Mouse (Mus musculus): ENCODE data around the gene Nol10.

Gene Nol10

DNA sequence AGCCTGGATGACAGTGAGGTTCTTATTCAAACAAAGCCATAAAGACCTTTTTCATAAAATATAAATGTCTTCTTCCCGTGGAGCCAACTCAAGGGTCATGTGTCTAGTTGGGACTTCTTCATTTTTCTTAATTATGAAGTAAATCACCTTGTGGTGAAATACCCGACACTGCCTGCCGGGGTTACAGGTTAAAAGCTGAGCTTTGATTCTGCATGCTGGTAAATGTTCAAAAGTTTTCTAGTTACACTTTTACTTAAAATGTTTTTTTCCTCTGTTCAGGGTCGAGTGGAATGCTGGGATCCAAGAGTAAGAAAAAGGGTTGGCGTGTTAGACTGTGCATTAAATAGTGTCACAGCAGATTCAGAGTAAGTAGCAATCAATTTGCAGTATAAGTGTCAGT lies 14.1 kb downstream of the Nol10 start:
- no peak for DNase-seq (ENCODE audit: low spot score)

DNA sequence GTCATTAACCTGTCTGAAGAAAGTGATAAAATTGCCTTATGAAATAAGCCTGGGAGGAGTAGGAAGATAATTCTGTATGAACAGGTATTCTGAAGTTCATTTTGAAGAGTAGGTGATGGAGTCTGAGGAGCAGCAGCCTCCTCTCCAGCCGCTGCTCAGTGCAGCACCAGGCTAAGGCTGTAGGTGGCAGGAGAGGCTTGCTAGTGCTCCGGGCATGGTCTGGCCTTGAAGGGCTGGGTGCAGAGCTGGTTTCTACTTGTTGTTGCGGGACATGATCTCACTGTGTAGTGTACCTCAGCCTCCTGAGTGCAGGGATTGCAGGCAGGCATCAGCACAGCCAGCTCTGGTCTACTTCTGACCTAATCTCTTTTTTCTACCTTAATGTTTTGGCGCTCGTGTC lies 18.7 kb downstream of the Nol10 start:
- DNase-seq (ENCODE audit: low spot score): peak; percentile 26

DNA sequence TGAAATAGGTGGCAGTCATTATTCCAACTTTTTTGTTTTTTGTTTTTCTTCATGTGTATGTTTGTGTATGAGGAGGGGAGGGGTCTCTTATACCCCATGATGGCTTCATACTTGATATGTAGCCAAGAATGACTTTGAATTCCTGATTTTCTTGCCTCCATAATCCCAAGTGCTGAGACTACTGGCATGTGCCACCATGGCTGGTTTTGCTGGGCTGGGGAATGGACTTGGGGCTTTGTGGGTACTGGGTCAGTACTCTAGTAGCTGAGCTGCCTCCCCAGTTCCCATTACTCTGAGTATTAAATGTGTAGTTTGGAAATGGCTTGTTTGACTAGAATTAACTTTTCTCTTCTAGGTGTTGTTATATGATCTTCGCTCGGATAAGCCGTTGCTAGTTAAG lies 20.9 kb downstream of the Nol10 start:
- DNase-seq (ENCODE audit: low spot score): no peak

DNA sequence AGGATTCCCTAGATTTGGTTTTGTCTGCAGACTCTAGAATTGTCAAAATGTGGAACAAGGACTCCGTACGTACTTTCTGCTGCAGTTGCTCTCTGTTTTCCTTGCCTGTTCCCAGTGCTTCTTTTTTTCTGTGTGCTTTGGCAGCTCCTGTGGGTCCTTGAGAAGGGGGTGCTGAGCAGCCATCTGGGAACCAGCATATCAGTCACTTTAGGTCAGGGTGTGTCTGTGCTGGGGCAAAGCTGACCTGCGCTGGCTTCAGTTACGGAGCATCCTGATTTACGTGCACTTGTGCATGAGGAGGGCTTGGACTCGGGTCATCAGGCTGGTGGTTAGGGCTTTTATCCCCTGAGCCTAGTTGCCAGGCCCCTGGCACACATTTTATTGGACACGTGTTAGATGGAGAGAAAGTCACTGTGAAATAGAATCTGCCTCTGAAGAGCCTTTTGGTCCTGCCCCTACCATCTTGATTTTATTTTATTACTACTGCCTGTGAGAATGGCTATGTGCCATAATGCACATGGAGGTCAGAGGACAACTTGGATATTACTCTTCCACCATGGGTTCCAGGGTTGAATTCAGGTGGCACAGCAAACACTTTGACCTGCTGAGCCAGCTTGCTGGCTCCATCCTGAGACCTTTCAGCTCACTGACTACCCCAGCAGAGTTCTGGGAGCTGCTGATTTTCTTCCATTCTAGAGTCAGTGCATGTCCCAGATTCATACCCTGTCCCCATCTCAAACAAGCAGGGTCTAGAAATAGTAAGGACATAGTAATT lies 21.5 kb downstream of the Nol10 start:
- DNase-seq (ENCODE audit: low spot score): peak; percentile 33

DNA sequence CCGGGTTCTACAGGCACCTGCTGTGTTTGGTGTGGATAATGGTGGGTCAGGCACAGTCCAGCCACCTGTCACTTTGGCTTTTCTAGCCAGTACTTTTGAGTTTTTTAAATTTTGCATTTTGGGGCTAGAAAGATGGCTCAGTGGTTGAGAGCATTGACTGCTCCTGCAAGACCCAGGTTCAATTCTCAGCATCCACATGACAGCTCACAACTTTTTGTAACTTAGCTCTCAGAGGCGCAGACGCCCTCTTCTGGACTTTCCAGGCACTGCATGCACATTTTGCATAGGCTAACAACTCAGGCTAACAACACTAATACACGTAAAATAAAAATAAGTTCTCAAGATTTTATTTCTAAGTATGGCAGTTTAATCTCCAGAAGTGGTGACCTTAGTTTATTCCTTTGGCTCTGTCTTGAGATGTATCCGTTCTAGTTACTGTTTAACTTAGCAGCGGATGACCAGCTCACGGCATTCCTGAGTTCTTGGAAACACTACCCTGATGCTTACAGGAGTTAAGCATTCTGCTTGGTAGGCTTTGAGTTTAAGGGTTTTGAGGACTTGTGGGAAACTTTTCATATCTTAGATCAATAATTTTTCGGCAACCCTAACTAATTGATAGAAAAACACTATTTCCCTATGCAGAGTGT lies 23.5 kb downstream of the Nol10 start:
- no peak for DNase-seq (ENCODE audit: low spot score)

DNA sequence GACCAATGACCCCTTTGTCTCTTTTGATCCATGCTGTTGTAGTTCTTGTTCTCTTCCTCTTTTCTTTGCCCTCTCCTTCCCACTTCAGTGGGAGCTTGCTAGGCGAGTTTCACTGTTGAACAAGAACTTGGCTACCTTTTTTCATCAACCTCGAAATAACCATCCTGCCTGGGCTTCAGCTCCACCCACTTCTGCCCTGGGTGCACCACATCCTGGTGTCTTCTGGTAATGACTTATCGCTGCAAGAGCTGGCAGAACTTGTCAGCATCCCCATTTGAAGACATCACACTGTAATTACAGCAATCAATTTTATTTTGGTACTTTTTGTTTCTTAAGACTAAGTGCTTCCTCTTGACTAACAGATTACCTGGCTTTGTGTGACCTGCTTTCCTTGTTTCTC lies 24.4 kb downstream of the Nol10 start:
- DNase-seq (ENCODE audit: low spot score): no peak

DNA sequence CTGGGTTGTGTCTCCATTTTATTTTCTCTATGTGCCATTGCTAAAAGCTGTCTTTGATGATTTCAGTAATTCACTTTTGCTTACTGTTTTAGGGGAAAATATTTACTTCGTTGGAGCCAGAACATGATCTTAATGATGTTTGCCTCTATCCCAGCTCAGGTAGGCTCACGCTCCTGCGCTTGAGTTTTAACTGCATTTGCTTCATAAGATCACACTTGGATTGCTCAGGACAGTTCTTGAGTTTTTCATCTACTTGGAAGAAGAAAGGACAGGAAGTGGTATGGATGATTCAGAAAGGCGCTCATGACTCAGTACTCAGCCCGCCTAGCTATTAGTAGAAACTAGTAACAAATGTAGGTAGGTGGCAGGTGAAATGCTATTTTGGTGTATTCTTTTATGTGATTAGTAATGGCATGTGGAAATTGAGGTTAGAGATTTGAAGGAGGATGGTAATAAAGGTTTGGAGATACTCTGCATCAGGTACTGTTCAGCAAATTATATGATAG lies 25.3 kb downstream of the Nol10 start:
- DNase-seq (ENCODE audit: low spot score): no peak

DNA sequence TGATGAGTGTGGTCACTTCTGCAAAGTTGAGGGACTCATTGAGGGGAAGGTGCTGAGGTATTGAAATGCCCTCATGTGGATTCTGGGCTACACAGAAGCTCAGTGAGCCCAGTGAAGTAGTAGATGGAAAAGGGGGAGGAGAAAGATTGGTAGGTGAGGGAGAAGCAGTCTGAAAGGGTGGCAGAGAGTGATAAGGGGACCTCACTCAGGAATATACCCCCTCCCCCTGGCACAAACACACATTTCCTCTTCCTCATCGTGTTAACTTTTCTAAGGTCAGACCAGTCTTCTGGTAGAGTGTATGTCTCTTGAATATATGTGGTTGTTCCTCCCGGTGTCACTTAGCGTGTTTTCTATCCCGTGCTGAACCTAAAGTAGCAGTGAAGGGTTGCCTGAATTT lies 27.0 kb downstream of the Nol10 start:
- DNase-seq (ENCODE audit: low spot score): no peak

DNA sequence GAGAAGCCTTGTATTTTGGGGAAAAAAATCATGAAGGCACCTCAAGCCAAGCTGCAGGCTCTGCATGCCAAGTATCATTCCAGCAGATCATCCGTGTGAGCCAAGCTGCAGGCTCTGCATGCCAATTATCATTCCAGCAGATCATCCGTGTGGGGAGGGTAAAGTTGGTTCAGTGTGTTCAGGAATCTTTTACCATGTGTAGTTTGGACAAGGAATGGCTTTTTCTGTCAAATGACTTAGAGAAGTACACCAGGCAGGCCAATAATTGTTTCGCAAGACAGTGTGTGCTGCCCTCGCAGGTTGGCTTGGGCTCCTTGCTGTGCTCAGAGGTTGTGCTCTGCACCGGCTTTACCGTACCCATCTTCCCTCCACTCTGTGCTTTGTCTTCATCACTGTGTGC lies 28.3 kb downstream of the Nol10 start:
- DNase-seq (ENCODE audit: low spot score): no peak

DNA sequence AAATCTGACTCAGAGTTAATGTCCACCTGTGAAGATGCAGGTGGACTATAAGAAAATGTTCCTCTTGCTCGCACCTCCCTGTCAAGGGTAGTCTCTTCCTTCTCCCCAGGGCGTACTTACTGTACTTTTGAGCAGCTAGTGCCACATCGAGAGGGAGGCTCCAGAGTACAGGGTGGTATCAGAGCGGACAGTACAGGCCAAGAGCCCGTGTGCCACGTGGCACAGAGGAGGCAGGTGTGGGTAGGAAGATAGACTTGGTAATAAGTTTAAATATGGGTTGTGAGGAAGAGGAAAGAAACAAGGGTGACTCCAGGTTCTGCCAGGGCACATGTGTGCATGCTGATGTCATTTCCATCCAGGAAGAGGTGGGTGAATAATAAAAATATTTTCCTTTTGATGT lies 32.7 kb downstream of the Nol10 start:
- DNase-seq (ENCODE audit: low spot score): no peak

DNA sequence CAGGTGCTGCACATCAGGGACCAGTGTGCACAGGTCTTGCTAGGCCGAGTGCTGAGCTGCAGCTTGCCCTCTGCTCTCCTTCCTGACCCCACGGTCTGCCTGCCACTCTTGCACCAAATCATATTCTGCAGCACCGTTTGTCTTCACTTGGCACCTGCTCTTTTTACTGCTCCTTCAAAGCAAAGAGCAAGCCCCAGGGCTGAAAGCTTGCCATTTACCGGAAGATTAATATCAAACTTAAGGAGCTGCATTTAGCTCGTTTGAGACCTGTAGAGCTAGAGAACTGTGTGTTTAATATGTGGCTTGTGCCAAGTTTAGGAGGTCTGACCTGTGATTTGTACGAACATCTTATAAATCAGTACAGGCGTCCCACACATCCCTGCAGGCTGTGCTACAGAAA lies 34.5 kb downstream of the Nol10 start:
- DNase-seq (ENCODE audit: low spot score): no peak

DNA sequence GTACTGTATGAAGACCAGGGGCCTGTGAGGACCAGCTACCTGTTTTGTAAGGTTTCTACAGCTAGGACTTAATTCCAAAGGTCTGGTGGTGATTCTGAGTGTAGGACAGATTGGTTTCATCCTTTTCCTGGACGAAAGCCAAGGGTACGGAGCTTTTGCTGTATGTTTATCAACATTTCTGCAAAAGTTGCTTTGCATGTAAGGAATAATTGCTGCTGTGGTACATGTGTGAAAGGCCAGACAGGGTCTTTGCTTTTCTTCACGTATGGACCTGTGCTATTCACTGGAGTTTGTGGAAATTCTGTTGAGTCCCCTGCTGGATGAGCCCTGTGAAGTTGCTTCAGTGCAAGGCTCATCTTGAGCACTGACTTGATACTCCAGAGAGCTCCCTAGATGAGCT lies 38.6 kb downstream of the Nol10 start:
- no peak for DNase-seq (ENCODE audit: low spot score)

DNA sequence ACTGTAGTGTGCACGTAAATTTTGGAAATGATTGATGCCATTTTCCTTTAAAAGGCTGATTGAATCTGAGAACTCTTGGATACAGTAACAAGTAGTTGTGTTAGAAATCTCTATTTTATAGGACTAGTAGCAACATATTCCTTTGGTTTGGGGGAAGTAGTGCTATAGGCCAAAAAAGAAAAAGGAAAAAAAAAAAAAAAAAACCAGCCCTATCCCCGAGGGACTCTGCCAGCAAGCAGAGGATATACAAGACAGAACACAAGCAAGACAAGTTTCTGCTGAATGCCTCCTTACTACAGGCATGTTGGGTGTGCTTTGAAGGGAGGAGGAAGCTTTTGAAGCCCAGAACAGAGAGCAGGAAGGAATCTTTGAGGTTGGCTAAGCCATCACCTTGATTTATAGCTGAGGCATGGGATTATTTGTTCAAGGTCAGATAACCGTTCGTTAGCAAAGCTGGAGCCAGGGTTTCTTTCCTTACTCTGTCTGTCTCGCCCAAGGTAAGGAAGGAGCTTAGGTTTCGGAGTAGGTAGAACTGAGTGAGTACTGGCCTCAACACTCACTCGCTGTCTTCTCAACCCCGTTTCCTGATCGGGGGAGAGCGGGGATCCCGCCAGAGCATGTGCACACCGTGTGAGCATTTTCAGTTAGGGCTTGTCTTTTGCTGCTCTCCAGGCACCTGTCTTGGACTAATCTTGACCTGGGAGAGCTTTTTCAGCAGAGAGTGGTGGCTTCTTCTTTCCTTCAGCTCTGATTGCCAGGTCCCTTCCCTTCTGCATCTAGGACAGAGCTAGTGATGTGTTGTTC lies 39.3 kb downstream of the Nol10 start:
- DNase-seq (ENCODE audit: low spot score): no peak

DNA sequence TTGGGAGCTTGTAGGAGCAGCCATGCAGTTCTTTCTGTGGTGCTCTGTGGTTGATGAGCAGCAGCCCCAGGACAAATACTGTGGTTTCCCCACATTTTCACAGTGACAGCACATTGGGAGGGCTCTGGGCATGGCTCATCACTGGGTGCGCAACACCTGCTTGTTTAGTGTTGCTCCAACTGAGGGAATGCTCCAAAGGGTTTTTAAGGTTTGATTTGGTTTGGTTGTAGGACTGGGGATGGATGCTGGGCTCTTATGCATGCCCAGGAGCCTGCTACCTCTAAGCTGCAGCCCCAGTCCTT lies 39.8 kb downstream of the Nol10 start:
- no peak for DNase-seq (ENCODE audit: low spot score)

DNA sequence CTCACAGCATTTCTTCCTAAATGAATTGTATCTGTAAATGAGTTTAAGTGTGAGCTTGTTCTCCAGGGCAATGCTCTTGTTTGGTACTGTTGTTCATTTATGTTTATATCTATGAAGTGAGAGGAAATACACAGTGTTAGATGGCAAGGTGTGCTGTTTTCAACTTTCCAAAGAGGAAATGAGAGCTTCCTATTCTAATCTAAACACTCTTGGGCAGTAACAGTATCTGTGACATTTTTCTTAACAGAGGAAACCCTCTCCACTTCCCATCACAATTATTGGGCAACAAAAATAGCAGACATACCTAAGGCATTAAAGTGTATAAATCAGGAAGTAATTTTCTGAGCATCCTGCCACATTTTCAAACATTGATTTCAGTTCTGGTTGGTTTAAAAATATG lies 41.8 kb downstream of the Nol10 start:
- DNase-seq (ENCODE audit: low spot score): no peak

DNA sequence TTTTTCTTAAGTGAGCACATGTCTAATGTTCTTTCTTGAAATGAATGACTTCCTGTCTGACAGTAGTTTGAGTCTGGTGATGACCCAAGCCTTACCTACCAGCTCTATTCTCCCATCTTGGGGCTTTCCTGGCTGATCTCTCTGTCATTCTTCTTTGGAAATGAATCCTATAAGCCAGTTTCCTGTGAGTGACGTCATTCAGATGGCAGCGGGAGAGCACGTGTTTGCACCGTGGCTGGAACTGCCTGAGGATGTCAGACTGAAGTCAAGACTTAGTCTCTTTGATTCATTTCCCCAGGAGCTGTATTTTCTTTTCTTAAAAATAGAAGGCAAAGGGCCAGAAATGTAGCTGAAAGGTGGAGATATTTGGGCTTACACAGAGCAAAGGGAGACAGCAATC lies 42.3 kb downstream of the Nol10 start:
- no peak for DNase-seq (ENCODE audit: low spot score)

DNA sequence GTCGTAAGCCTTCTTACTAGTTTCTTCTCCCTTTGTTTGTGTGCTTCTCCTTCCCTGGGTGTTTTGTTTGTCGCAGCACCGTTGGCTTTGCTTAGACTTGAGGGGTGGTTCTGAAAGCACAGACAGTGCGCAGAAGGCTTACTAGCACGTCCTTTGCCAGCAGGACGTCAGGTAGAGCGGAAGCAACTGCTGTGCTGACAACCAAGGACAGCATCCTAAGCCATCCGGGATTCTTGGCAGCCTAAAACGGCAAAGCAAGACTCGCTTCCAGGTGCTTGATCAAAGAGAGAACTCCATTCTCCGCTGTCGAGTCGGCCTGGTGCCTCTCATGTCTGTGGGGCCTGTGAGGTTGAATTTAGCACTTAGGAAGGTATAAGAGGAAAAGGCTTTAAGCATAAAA lies 44.9 kb downstream of the Nol10 start:
- DNase-seq (ENCODE audit: low spot score): no peak

DNA sequence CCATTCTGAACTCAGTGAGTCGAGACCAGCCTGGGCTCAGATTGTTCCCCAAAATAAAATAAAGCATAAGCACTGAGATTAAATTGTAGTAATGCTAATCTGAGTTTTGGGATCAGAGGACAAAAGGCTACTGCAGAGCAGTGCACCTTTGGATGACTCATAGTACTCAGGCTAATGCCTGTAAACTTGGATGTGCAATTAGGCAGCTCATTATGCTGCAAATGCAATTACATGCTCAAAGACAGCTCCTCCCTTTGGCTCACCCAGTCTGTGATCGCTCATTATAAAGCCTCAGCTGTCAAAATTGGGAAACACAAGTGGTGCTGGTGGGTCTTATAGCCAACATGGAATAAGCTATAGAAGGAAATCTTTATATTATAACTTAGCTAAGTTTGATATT lies 48.9 kb downstream of the Nol10 start:
- DNase-seq (ENCODE audit: low spot score): no peak

DNA sequence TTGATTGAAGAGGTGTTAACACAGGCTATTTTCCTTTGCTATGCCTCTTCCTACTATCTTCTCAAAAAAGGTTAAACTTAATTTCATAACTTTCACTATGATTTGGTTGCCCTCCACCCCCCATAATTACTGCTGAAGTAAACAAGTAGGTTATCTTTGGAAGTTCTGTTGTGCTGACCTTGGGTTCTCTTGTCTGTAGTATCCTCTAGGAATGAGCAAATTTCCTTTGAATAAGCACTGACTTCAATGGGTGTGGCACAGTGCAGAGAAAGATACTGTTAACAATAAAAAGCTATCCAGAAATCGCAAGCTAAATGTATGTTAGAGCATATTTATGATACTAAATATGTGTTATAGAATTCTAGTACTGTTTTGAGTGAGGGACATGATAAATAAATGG lies 53.2 kb downstream of the Nol10 start:
- DNase-seq (ENCODE audit: low spot score): no peak

DNA sequence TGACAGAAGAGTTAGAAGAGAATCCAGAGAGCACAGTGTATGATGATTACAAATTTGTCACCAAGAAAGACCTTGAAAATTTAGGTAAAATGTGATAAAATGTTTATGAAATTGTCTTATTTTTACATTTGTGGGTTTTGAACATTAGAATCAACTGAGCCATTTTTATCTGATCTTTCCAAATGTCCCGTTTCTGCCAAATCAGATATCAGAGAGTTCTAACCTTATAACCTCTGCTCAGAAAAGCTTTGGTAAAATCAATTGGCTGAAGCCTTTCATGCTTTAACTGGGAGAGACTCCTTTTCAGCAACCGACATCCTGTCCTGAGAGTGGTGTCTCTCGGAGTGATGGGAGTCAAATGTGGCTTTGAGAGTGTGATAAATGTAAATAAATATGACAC lies 53.9 kb downstream of the Nol10 start:
- no peak for DNase-seq (ENCODE audit: low spot score)

DNA sequence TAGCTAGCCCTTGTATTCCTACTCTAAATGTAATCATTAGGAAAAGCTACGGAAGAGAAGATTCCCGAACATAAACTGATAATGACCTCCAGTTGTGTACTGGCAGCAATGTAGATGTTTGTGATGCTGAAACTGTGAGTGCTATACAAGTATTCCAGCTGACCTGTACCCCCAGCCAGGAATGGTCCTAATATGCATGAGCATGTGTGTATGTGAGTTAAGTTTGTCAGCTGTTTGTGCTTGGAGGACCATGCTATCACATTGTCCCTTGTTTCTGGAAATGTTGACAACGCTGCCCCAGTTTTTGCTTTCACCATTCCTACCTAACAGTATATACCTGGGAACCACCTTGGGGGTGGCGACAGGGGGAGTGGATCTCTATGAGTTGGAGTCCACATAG lies 55.7 kb downstream of the Nol10 start:
- no peak for DNase-seq (ENCODE audit: low spot score)

DNA sequence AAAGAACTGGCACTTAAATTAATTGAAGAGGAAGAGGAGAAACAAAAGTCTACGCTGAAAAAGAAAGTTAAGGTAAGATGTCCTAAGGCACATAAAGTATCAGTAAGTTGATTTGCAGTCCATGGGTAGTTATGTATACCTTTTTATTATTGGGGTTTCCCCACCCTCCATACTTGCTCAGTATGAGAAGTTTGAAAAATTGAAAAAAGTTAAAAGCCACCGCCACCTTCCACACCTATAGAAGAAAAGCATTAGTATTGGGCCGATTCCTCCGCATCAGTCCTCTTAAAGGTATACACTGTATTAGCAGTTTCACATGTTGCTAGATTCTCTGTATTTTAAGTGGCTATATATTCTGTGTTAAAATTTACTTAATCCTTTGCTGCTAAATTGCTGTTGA lies 58.6 kb downstream of the Nol10 start:
- no peak for DNase-seq (ENCODE audit: low spot score)

DNA sequence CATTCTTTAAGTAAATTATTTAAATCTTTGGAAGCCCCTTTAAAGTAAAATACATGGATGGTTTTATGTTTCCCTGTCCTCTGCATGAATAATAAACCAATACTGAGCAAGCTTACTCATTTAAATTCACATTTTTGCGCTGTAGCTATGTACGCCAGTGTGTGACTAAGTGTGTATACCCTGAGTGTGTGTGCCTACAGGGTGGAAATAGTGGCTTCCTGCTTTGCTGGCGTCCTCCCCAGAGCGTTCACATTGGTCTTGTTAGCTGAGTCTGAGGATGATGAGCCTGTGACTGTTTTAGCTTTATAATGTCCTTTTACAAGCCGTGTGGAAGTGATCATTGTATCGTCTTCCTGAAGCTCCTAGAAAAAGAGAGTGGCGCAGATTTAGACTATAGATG lies 60.1 kb downstream of the Nol10 start:
- DNase-seq (ENCODE audit: low spot score): no peak
